Mouse (Mus musculus): ENCODE measurements around the gene Camta1.

The Camta1 gene

GRCm38 (mm10) chr4:151860441-151861331 is 990 bp downstream of the Camta1 start:
- DNase-seq (ENCODE audit: low spot score): peak; percentile 17

- no peak for DNase-seq (ENCODE audit: low spot score)
Measured at GRCm38 (mm10) chr4:151859275-151859674, 2.4 kb downstream of the Camta1 start.

- DNase-seq (ENCODE audit: low spot score): no peak
Measured at GRCm38 (mm10) chr4:151853949-151854348, 7.7 kb downstream of the Camta1 start.

- no peak for DNase-seq (ENCODE audit: low spot score)
Measured at GRCm38 (mm10) chr4:151851179-151851578, 10.5 kb downstream of the Camta1 start.

GRCm38 (mm10) chr4:151842591-151842990 is 19.1 kb downstream of the Camta1 start:
- DNase-seq (ENCODE audit: low spot score): no peak

GRCm38 (mm10) chr4:151838518-151838917 is 23.2 kb downstream of the Camta1 start:
- DNase-seq (ENCODE audit: low spot score): no peak

- no peak for DNase-seq (ENCODE audit: low spot score)
Measured at GRCm38 (mm10) chr4:151835860-151836259, 25.8 kb downstream of the Camta1 start.

- DNase-seq (ENCODE audit: low spot score): no peak
Measured at GRCm38 (mm10) chr4:151834536-151834935, 27.1 kb downstream of the Camta1 start.

GRCm38 (mm10) chr4:151833940-151834449 is 27.7 kb downstream of the Camta1 start:
- no peak for DNase-seq (ENCODE audit: low spot score)

- DNase-seq (ENCODE audit: low spot score): no peak
Measured at GRCm38 (mm10) chr4:151827840-151828239, 33.8 kb downstream of the Camta1 start.

- no peak for DNase-seq (ENCODE audit: low spot score)
Measured at GRCm38 (mm10) chr4:151827356-151827755, 34.3 kb downstream of the Camta1 start.

GRCm38 (mm10) chr4:151823963-151824362 is 37.7 kb downstream of the Camta1 start:
- DNase-seq (ENCODE audit: low spot score): no peak

- no peak for DNase-seq (ENCODE audit: low spot score)
Measured at GRCm38 (mm10) chr4:151822986-151823385, 38.7 kb downstream of the Camta1 start.

- no peak for DNase-seq (ENCODE audit: low spot score)
Measured at GRCm38 (mm10) chr4:151817981-151818766, 43.5 kb downstream of the Camta1 start.

GRCm38 (mm10) chr4:151813711-151814110 is 48.0 kb downstream of the Camta1 start:
- no peak for DNase-seq (ENCODE audit: low spot score)

- DNase-seq (ENCODE audit: low spot score): no peak
Measured at GRCm38 (mm10) chr4:151805685-151806084, 56.0 kb downstream of the Camta1 start.

- DNase-seq (ENCODE audit: low spot score): no peak
Measured at GRCm38 (mm10) chr4:151805046-151805445, 56.6 kb downstream of the Camta1 start.

GRCm38 (mm10) chr4:151804208-151804607 is 57.5 kb downstream of the Camta1 start:
- no peak for DNase-seq (ENCODE audit: low spot score)

- DNase-seq (ENCODE audit: low spot score): no peak
Measured at GRCm38 (mm10) chr4:151798630-151799029, 63.0 kb downstream of the Camta1 start.

- no peak for DNase-seq (ENCODE audit: low spot score)
Measured at GRCm38 (mm10) chr4:151793694-151794093, 68.0 kb downstream of the Camta1 start.

GRCm38 (mm10) chr4:151786946-151787705 is 74.5 kb downstream of the Camta1 start:
- DNase-seq (ENCODE audit: low spot score): no peak

- DNase-seq (ENCODE audit: low spot score): no peak
Measured at GRCm38 (mm10) chr4:151780511-151780910, 81.2 kb downstream of the Camta1 start.
